Mouse (Mus musculus) embryonic facial prominence, embryonic 14.5 days (tissue): ENCODE measurements around the gene Cdc37l1. TPM values are rescaled to one million over a fixed set of nuclear protein-coding genes. Genes with fewer than 3 reads are reported as not detected.

Experiments used
- ATAC-seq: fragments of 200-750 bp; cut with Nextera tagmentation; 2 replicates; pipeline ENCODE4 v1.8.0; 2017; ENCODE audit warnings: low read depth, moderate number of reproducible peaks, moderate TSS enrichment
- DNase-seq: peaks from one replicate; pipeline ENCODE4 v3.0.0-alpha.2; 2015; ENCODE audit warnings: low spot score
- H3K27ac ChIP-seq: fragments of 300-500 bp; sonication (generic); replicated peaks from 2 replicates; pipeline ENCODE4 v1.5.1; 2014; ENCODE audit warnings: low read depth, mild to moderate bottlenecking, low read length, moderate library complexity
- H3K27me3 ChIP-seq: fragments of 300-500 bp; sonication (generic); replicated peaks from 2 replicates; pipeline ENCODE4 v1.6.1; 2014; ENCODE audit warnings: low read length; ENCODE audit not compliant: control insufficient read depth, insufficient read depth
- H3K36me3 ChIP-seq: fragments of 300-500 bp; sonication (generic); 2 replicates; pipeline ENCODE4 v1.6.1; 2014; ENCODE audit warnings: low read length, mixed read lengths; ENCODE audit not compliant: control insufficient read depth, insufficient read depth
- H3K4me1 ChIP-seq: fragments of 300-500 bp; sonication (generic); 2 replicates; pipeline ENCODE4 v1.6.1; 2014; ENCODE audit warnings: antibody characterized with exemption, low read length; ENCODE audit not compliant: control insufficient read depth, insufficient read depth
- H3K4me2 ChIP-seq: fragments of 300-500 bp; sonication (generic); 2 replicates; pipeline ENCODE4 v1.6.1; 2014; ENCODE audit warnings: low read depth, mild to moderate bottlenecking, low read length, moderate library complexity, mixed read lengths
- H3K4me3 ChIP-seq: fragments of 300-500 bp; sonication (generic); 2 replicates; pipeline ENCODE4 v1.5.1; 2014; ENCODE audit warnings: low read depth, mild to moderate bottlenecking, low read length
- H3K9ac ChIP-seq: fragments of 300-500 bp; sonication (generic); 2 replicates; pipeline ENCODE4 v1.6.1; 2014; ENCODE audit warnings: low read depth, mild to moderate bottlenecking, low read length, moderate library complexity, mixed read lengths
- H3K9me3 ChIP-seq: fragments of 300-500 bp; sonication (generic); 2 replicates; pipeline ENCODE4 v1.6.1; 2016; ENCODE audit warnings: low read length; ENCODE audit not compliant: control insufficient read depth
- WGBS: fragments of 180-500 bp; shearing (Covaris S2); extraction: QIAGEN DNeasy Blood & Tissue Kit; methylation state at CpG from one replicate; pipeline ENCODE4 v1.1.7; 2014; 5-methylcytosine and 5-hydroxymethylcytosine counted together
- polyA plus RNA-seq: library from polyadenylated mRNA; unstranded; fragments of >200 nt; fragmentation: Nextera tagmentation; extraction: Ambion mirVana; gene quantifications from 2 replicates; pipeline ENCODE4 v1.2.1, GENCODE M21; 2014

Gene Cdc37l1
- polyA plus RNA-seq, 1 experiment from 2014 or later, result 35.8 TPM

GRCm38 (mm10) chr19:29069195-29069594 lies 79.0 kb downstream of the Cdc37l1 start:
- Histone ChIP-seq H3K4me2 (no peak overlapping the region), H3K4me1 (peaks cover 8% of the 10 kb centered on the region; the same call in 1 of the 2 replicates), H3K27ac (no peak overlapping the region), H3K27me3 (no peaks in the 10 kb centered on the region), H3K36me3 (no peaks in the 10 kb centered on the region), H3K4me3 (no peak overlapping the region), H3K9me3 (no peaks in the 10 kb centered on the region), H3K9ac (no peak overlapping the region)
- DNase-seq, result no peak
- no peak for ATAC-seq
- WGBS, result 74% methylated on average over 5 of the region's 5 CpGs

GRCm38 (mm10) chr19:29074802-29075201 lies 84.7 kb downstream of the Cdc37l1 start:
- WGBS, result 48% methylated on average over 6 of the region's 6 CpGs
- H3K4me3 ChIP-seq, result no peak overlapping the region
- ATAC-seq (peak; percentile 67), DNase-seq (peak; percentile 89)
- H3K4me2 ChIP-seq, result no peak overlapping the region
- no peaks in the 10 kb centered on the region for H3K4me1 ChIP-seq
- H3K27me3 ChIP-seq, result no peaks in the 10 kb centered on the region
- no peak overlapping the region for H3K27ac ChIP-seq
- no peak overlapping the region for H3K9ac ChIP-seq
- H3K36me3 ChIP-seq, result no peaks in the 10 kb centered on the region
- H3K9me3 ChIP-seq, result no peaks in the 10 kb centered on the region

Other genes starting within 250 kb of the Cdc37l1 start
- gene Slc1a1, start 155.3 kb upstream of the Cdc37l1 start, polyA plus RNA-seq, result 1.2 and 2.5 TPM in 2 replicates
- 8.4 and 9.3 TPM in 2 replicates for gene Plpp6, start 26.4 kb upstream of the Cdc37l1 start, polyA plus RNA-seq
- 1.4 and 1.8 TPM in 2 replicates for gene 4430402I18Rik, start 22.6 kb upstream of the Cdc37l1 start, polyA plus RNA-seq
- 93.5 and 95.5 TPM in 2 replicates for gene Ak3, start 57.6 kb downstream of the Cdc37l1 start, polyA plus RNA-seq
- gene Rcl1, start 111.0 kb downstream of the Cdc37l1 start, polyA plus RNA-seq, result 44.8 and 52.9 TPM in 2 replicates